Mouse (Mus musculus) embryonic fibroblast, embryonic 13.5 days (primary cell): ENCODE measurements around the gene Abhd6. TPM values are rescaled to one million over a fixed set of nuclear protein-coding genes. Genes with fewer than 3 reads are reported as not detected.

Experiments
- H3K27ac ChIP-seq: 2 replicates; pipeline ENCODE4 v1.5.1; 2012; ENCODE audit warnings: low read length, control low read depth, inconsistent platforms; ENCODE audit not compliant: insufficient read depth
- H3K4me1 ChIP-seq: 2 replicates; pipeline ENCODE4 v1.6.1; 2011; ENCODE audit warnings: low read length; ENCODE audit not compliant: control insufficient read depth, insufficient read depth
- H3K4me3 ChIP-seq: 2 replicates; pipeline ENCODE4 v1.5.1; 2011; ENCODE audit warnings: mild to moderate bottlenecking, control low read depth, low read length; ENCODE audit not compliant: insufficient read depth
- CTCF ChIP-seq: IDR thresholded peaks from 2 replicates; pipeline ENCODE4 v1.5.1; 2011; ENCODE audit warnings: mild to moderate bottlenecking, control low read depth, low read length, moderate library complexity, borderline replicate concordance; ENCODE audit not compliant: insufficient read depth
- POLR2A ChIP-seq: IDR thresholded peaks from 2 replicates; pipeline ENCODE4 v1.6.1; 2011; ENCODE audit warnings: low read depth, mild to moderate bottlenecking, control low read depth, low read length, moderate library complexity
- polyA plus RNA-seq: library from polyadenylated mRNA; stranded (reverse); fragments of >200 nt; gene quantifications from 2 replicates; pipeline ENCODE4 v1.2.4, GENCODE M21; 2011; ENCODE audit warnings: low read depth; ENCODE audit not compliant: missing spikeins, insufficient read length

Gene Abhd6
- polyA plus RNA-seq, 1 experiment: 6.4 TPM

- Histone ChIP-seq H3K4me1 (peaks cover 3% of the 10 kb centered on the region; the same call in 1 of the 2 replicates), H3K4me3 (no peak overlapping the region), H3K27ac (no peak overlapping the region)
- TF ChIP-seq POLR2A: no peak
- TF ChIP-seq CTCF: no peak
Observed at GRCm38 (mm10) chr14:8007084-8007483, 4.4 kb downstream of the Abhd6 start.

- H3K4me1 ChIP-seq: peaks cover 3% of the 10 kb centered on the region; the same call in 1 of the 2 replicates
- TF ChIP-seq CTCF (no peak), POLR2A (no peak)
- H3K4me3 ChIP-seq: no peak overlapping the region
- H3K27ac ChIP-seq: no peak overlapping the region
Observed at GRCm38 (mm10) chr14:8007486-8007885, 4.8 kb downstream of the Abhd6 start.

- Histone ChIP-seq H3K27ac (no peak overlapping the region), H3K4me1 (peaks cover 3% of the 10 kb centered on the region; the same call in 1 of the 2 replicates), H3K4me3 (no peak overlapping the region)
- no peak for TF ChIP-seq POLR2A
- TF ChIP-seq CTCF: no peak
Observed at GRCm38 (mm10) chr14:8007923-8008322, 5.2 kb downstream of the Abhd6 start.

GRCm38 (mm10) chr14:8011297-8011696, 8.6 kb downstream of the Abhd6 start:
- TF ChIP-seq POLR2A: no peak
- TF ChIP-seq CTCF: no peak
- no peaks in the 10 kb centered on the region for H3K4me1 ChIP-seq
- H3K27ac ChIP-seq: no peak overlapping the region
- H3K4me3 ChIP-seq: no peak overlapping the region

- H3K4me3 ChIP-seq: no peak overlapping the region
- TF ChIP-seq POLR2A (no peak), CTCF (no peak)
- no peaks in the 10 kb centered on the region for H3K4me1 ChIP-seq
- no peak overlapping the region for H3K27ac ChIP-seq
Observed at GRCm38 (mm10) chr14:8011938-8012337, 9.2 kb downstream of the Abhd6 start.

DNA sequence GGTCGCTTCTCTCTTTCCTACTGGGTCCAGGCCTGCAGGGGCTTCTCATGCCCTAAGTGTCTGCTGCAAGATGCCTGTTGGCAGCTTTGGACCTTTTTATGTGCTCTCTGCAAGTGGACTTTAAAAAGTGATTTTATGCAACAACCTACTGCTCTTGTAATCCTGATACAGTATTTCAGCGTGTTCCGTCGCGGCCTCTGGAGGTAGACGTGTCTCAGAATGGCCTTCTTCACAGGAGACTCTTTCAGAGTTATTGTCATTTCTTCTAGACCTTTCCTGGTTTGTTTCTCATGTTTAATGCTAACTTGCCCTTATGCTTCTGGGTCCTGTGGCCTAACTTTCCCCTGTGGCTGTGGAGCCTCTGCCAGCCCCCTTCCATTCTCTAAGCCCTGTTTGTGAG, 13.1 kb downstream of the Abhd6 start:
- Histone ChIP-seq H3K4me1 (no peaks in the 10 kb centered on the region), H3K27ac (no peak overlapping the region), H3K4me3 (no peak overlapping the region)
- TF ChIP-seq CTCF (no peak), POLR2A (no peak)

DNA sequence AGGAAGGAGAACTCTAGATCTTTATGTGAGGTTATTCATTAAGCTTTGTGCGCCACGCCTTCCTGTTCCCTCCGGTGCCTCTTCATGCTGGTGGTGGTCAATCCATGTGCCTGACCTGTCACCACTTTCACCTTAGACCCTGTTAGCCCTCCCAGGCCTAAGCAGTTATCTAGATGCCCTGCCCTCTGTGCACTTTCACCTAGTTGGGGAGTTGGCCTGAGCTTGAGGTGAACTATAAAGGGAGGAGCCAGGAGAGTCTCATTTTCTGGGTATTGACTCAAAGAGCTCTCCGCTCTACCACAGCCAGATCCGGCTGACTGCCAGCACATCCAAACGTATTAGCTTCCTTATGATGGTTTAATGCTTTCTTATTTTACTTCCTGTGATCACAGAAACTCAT, 13.6 kb downstream of the Abhd6 start:
- no peak overlapping the region for H3K4me3 ChIP-seq
- TF ChIP-seq CTCF: no peak
- no peak for TF ChIP-seq POLR2A
- no peak overlapping the region for H3K27ac ChIP-seq
- no peaks in the 10 kb centered on the region for H3K4me1 ChIP-seq

- H3K27ac ChIP-seq: no peak overlapping the region
- no peak overlapping the region for H3K4me3 ChIP-seq
- no peak for TF ChIP-seq CTCF
- no peak for TF ChIP-seq POLR2A
- H3K4me1 ChIP-seq: no peaks in the 10 kb centered on the region
Observed at GRCm38 (mm10) chr14:8016951-8017350, 14.2 kb downstream of the Abhd6 start.

- H3K4me3 ChIP-seq: no peak overlapping the region
- TF ChIP-seq CTCF: no peak
- TF ChIP-seq POLR2A: no peak
- no peaks in the 10 kb centered on the region for H3K4me1 ChIP-seq
- no peak overlapping the region for H3K27ac ChIP-seq
Observed at GRCm38 (mm10) chr14:8020011-8020410, 17.3 kb downstream of the Abhd6 start.

DNA sequence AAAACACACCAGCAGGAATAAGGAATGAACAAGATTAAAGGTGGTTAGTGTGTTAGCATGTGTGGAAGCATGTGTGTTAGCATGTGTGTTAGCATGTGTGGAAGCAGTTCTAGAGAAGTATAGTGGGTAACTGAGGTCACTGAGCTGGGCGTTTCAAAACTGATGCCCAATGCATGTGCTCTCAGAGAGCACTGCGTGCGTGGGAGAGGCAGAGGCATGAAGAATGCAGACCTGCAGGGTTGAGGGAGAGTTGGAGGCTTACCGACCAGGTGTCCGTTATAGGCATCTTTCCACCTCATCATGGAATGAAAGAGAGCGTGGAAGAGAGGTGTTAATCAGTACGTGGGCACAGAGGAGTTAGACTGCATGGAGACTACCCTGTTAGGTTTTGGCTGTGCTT, 17.8 kb downstream of the Abhd6 start:
- Histone ChIP-seq H3K4me3 (no peak overlapping the region), H3K27ac (no peak overlapping the region), H3K4me1 (no peaks in the 10 kb centered on the region)
- TF ChIP-seq POLR2A: no peak
- TF ChIP-seq CTCF: no peak

- Histone ChIP-seq H3K27ac (no peak overlapping the region), H3K4me3 (no peak overlapping the region), H3K4me1 (no peaks in the 10 kb centered on the region)
- TF ChIP-seq POLR2A: no peak
- TF ChIP-seq CTCF: no peak
Observed at GRCm38 (mm10) chr14:8024469-8024868, 21.8 kb downstream of the Abhd6 start.
